Mouse (Mus musculus): ENCODE measurements around the gene Gm5565. TPM values are rescaled to one million over a fixed set of nuclear protein-coding genes. Genes with fewer than 3 reads are reported as not detected.
A peak's percentile ranks its signal among the peaks of the same experiment; 100 is the strongest.
"Not testable (repeated sequence)": the region's sequence is repeated elsewhere in the genome, so short reads cannot be mapped to it uniquely, and the experiment has no call there.

Gene Gm5565
- polyA plus RNA-seq (2015; fragmentation: Nextera tagmentation; extraction: Ambion mirVana): not detected in 2 replicates

DNA sequence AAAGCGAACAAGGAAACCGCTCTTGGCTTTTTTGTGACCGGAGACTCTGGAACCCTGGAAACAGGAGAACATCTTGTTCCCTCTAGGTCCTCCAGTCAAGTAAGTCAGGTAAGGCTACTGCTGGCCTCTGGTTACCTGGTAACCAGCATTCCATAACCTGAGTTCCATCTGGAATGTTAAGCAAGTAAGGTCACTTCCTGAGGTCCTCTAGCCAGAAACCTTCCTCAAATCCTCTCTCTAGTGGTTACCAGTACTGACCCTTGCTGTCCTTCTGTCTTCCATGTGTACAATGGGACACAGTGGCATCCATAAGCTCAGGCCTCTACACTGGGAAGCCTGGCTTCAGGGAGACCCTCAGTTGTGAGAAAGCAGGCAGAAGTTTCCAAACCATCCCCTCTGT lies at the start of gene Gm5565:
Gene Gm5565, minus strand, starts transcription at position 101 of the 400 bp plus-strand sequence.
- not testable (repeated sequence) for H3K27ac ChIP-seq (ENCODE audit: low read length); H3K27me3 ChIP-seq (replicated peaks; ENCODE audit: insufficient read depth, low read length); ATAC-seq; H3K9ac ChIP-seq (replicated peaks; ENCODE audit: low read depth); DNase-seq (ENCODE audit: low spot score); H3K4me3 ChIP-seq (ENCODE audit: low read depth, low read length); H3K9me3 ChIP-seq (ENCODE audit: low read length); H3K4me2 ChIP-seq (replicated peaks; ENCODE audit: low read depth, low read length); H3K4me1 ChIP-seq (ENCODE audit: insufficient read depth, low read depth, low read length); H3K36me3 ChIP-seq (ENCODE audit: insufficient read depth, low read length)
- WGBS: 100% methylated on average over 3 of the region's 3 CpGs

DNA sequence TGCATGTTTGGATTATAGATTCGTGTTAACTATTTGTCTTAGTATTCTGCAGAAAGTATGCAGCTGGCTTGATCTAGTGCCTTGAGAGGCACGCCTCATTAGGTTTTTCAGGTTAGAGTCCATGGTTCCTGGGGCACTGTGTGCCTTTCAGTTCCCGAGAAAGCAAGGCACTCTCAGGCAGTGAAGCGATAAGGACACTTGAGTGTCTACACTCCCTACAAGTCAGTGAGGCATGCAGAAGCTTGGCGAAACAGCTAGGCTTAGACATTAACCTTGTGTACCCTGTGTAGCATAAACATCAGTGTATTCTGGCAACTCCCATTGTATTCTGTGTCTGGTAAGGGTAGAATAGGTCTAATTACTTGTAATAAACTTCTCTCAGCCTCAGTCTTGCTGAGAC lies 45.2 kb upstream of the Gm5565 start:
- H3K4me3 ChIP-seq (ENCODE audit: low read depth, low read length): no peak overlapping the region
- no peaks in the 10 kb centered on the region for H3K4me1 ChIP-seq (ENCODE audit: insufficient read depth, low read depth, low read length)
- ATAC-seq: no peak
- no peak overlapping the region for H3K9ac ChIP-seq (replicated peaks; ENCODE audit: low read depth)
- peaks cover 33% of the 10 kb centered on the region; the same call in 1 of the 2 replicates for H3K36me3 ChIP-seq (ENCODE audit: insufficient read depth, low read length)
- no peak for DNase-seq (ENCODE audit: low spot score)
- no peak for TF ChIP-seq CTCF (IDR thresholded peaks at IDR 0.05)
- TF ChIP-seq EP300 (IDR thresholded peaks at IDR 0.05): no peak
- no peak overlapping the region for H3K27ac ChIP-seq (ENCODE audit: low read length)
- no peaks in the 10 kb centered on the region for H3K9me3 ChIP-seq (ENCODE audit: low read length)
- no peaks in the 10 kb centered on the region for H3K27me3 ChIP-seq (replicated peaks; ENCODE audit: insufficient read depth, low read length)
- 83% methylated on average over 5 of the region's 5 CpGs for WGBS
- no peak overlapping the region for H3K4me2 ChIP-seq (replicated peaks; ENCODE audit: low read depth, low read length)

DNA sequence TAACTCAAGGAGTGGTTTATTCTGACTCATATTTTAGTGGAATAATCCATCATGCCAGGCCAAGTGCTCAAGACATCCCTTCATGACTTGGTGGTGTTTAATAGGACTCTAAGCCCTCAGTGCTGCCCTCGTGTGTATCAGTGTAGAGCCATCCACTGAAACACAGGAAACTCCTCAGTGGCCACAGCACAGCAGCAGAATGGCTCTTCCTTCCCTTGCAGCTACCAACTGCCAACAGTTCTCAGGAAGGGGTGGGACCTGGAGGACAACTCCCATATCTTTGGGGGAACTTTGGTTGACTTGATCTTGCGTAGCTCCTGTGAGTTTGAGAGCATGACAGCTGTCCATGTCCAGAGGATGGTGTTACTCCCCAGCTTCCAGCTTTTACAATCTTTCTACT lies 43.6 kb upstream of the Gm5565 start:
- Histone ChIP-seq H3K9me3 (ENCODE audit: low read length) (no peaks in the 10 kb centered on the region), H3K36me3 (ENCODE audit: insufficient read depth, low read length) (peaks cover 23% of the 10 kb centered on the region; the same call in 1 of the 2 replicates)

DNA sequence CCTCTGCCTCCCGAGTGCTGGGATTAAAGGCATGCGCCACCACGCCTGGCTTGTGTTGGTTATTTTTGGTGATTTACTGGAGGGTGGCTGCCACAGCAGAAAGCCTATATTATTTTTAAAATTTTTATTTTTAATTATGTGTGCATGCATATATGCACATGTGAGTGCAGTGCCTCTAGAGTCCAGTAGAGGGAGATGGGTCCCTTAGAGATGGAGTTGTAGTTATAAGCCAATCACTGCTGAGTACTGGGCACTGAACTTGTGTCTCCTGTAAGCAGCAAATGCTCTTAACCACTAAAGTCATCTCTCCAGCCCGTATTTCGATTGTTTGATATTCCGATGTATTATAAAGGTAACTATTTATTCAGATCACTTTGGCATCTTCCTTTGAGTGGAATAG lies 40.2 kb upstream of the Gm5565 start:
- Histone ChIP-seq H3K27me3 (replicated peaks; ENCODE audit: insufficient read depth, low read length) (no peaks in the 10 kb centered on the region), H3K9ac (replicated peaks; ENCODE audit: low read depth) (no peak overlapping the region), H3K4me3 (ENCODE audit: low read depth, low read length) (no peak overlapping the region), H3K36me3 (ENCODE audit: insufficient read depth, low read length) (peaks cover 17% of the 10 kb centered on the region; the same call in 1 of the 2 replicates), H3K4me2 (replicated peaks; ENCODE audit: low read depth, low read length) (no peak overlapping the region), H3K27ac (ENCODE audit: low read length) (no peak overlapping the region), H3K4me1 (ENCODE audit: insufficient read depth, low read depth, low read length) (no peaks in the 10 kb centered on the region), H3K9me3 (ENCODE audit: low read length) (no peaks in the 10 kb centered on the region)
- TF ChIP-seq CTCF (IDR thresholded peaks at IDR 0.05): peak; percentile 44
- TF ChIP-seq EP300 (IDR thresholded peaks at IDR 0.05): no peak
- whole genome bisulfite sequencing: 98% methylated on average over 6 of the region's 6 CpGs
- DNase-seq (ENCODE audit: low spot score): no peak
- no peak for ATAC-seq

More for the DNA sequence above, 43.6 kb upstream of the Gm5565 start:
- Histone ChIP-seq H3K4me1 (ENCODE audit: insufficient read depth, low read depth, low read length) (no peaks in the 10 kb centered on the region), H3K4me3 (ENCODE audit: low read depth, low read length) (no peak overlapping the region), H3K27me3 (replicated peaks; ENCODE audit: insufficient read depth, low read length) (no peaks in the 10 kb centered on the region), H3K27ac (ENCODE audit: low read length) (no peak overlapping the region), H3K4me2 (replicated peaks; ENCODE audit: low read depth, low read length) (no peak overlapping the region), H3K9ac (replicated peaks; ENCODE audit: low read depth) (no peak overlapping the region)
- WGBS: 71% methylated on average over 2 of the region's 2 CpGs
- ATAC-seq (no peak), DNase-seq (ENCODE audit: low spot score) (no peak)
- TF ChIP-seq CTCF (IDR thresholded peaks at IDR 0.05) (no peak), EP300 (IDR thresholded peaks at IDR 0.05) (no peak)

GRCm38 (mm10) chr5:146199540-146199939 lies 39.2 kb upstream of the Gm5565 start:
- H3K27ac ChIP-seq (ENCODE audit: low read length): no peak overlapping the region
- no peak for DNase-seq (ENCODE audit: low spot score)
- TF ChIP-seq EP300 (IDR thresholded peaks at IDR 0.05) (no peak), CTCF (IDR thresholded peaks at IDR 0.05) (peak; percentile 10; the same call in 1 of the 2 replicates)
- H3K4me2 ChIP-seq (replicated peaks; ENCODE audit: low read depth, low read length): no peak overlapping the region
- H3K36me3 ChIP-seq (ENCODE audit: insufficient read depth, low read length): peaks cover 12% of the 10 kb centered on the region; the same call in 1 of the 2 replicates
- no peaks in the 10 kb centered on the region for H3K27me3 ChIP-seq (replicated peaks; ENCODE audit: insufficient read depth, low read length)
- H3K4me3 ChIP-seq (ENCODE audit: low read depth, low read length): no peak overlapping the region
- no peak for ATAC-seq
- WGBS: 67% methylated on average over 2 of the region's 2 CpGs
- no peaks in the 10 kb centered on the region for H3K4me1 ChIP-seq (ENCODE audit: insufficient read depth, low read depth, low read length)
- no peak overlapping the region for H3K9ac ChIP-seq (replicated peaks; ENCODE audit: low read depth)
- no peaks in the 10 kb centered on the region for H3K9me3 ChIP-seq (ENCODE audit: low read length)

DNA sequence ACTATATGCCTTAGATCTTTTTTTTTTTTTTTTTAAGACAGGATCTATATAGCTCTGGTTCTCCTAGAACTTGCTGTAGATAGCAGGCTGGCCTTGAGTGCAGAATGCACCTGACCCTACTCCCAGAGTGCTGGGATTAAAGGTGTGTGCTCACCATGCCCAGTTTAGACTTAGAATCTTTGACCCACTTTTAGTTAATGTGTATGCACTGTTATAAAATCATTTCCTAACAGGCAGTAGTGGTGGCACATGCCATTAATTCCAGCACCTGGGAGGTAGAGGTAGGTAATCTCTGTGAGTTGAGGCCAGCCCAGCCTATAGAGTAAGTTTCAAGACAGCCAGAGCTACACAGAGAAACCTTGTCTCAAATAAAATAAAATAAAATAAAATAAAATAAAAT lies 38.7 kb upstream of the Gm5565 start:
- Histone ChIP-seq H3K4me1 (ENCODE audit: insufficient read depth, low read depth, low read length) (no peaks in the 10 kb centered on the region), H3K9ac (replicated peaks; ENCODE audit: low read depth) (no peak overlapping the region), H3K27ac (ENCODE audit: low read length) (no peak overlapping the region), H3K4me3 (ENCODE audit: low read depth, low read length) (no peak overlapping the region), H3K4me2 (replicated peaks; ENCODE audit: low read depth, low read length) (no peak overlapping the region), H3K36me3 (ENCODE audit: insufficient read depth, low read length) (peaks cover 8% of the 10 kb centered on the region; the same call in 1 of the 2 replicates), H3K9me3 (ENCODE audit: low read length) (no peaks in the 10 kb centered on the region), H3K27me3 (replicated peaks; ENCODE audit: insufficient read depth, low read length) (no peaks in the 10 kb centered on the region)
- ATAC-seq (no peak), DNase-seq (ENCODE audit: low spot score) (no peak)
- TF ChIP-seq CTCF (IDR thresholded peaks at IDR 0.05): no peak
- TF ChIP-seq EP300 (IDR thresholded peaks at IDR 0.05): no peak

DNA sequence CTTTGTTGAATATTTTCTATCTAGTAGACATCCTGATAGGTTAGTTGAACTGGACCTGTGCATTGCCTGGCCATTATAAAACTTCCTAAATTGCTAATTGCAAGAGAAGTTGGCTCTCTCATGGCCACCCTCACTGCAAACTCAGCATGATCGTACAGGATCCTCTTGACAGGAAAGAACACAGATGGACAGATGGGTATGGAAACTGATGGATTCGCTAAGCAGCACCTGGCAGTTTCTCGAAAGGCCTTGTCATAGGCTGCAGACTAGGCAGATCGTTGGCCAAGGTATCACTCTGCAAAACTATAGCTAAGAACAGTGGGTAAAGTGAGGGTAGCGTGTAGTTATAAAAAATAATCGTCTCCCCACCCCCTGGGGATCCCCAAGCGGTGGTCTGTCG lies 33.0 kb upstream of the Gm5565 start:
- no peak overlapping the region for H3K4me3 ChIP-seq (ENCODE audit: low read depth, low read length)
- ATAC-seq: no peak
- TF ChIP-seq CTCF (IDR thresholded peaks at IDR 0.05): no peak
- no peak for TF ChIP-seq EP300 (IDR thresholded peaks at IDR 0.05)
- H3K4me2 ChIP-seq (replicated peaks; ENCODE audit: low read depth, low read length): no peak overlapping the region
- no peak overlapping the region for H3K9ac ChIP-seq (replicated peaks; ENCODE audit: low read depth)
- H3K9me3 ChIP-seq (ENCODE audit: low read length): no peaks in the 10 kb centered on the region
- WGBS: 76% methylated on average over 8 of the region's 8 CpGs
- no peaks in the 10 kb centered on the region for H3K4me1 ChIP-seq (ENCODE audit: insufficient read depth, low read depth, low read length)
- no peak overlapping the region for H3K27ac ChIP-seq (ENCODE audit: low read length)
- no peaks in the 10 kb centered on the region for H3K36me3 ChIP-seq (ENCODE audit: insufficient read depth, low read length)
- DNase-seq (ENCODE audit: low spot score): no peak
- H3K27me3 ChIP-seq (replicated peaks; ENCODE audit: insufficient read depth, low read length): no peaks in the 10 kb centered on the region

Data from lung, postnatal 0 days (tissue).